In genomic region chr11:115765607-115766141, GRCm38 (mm10) we compare ENCODE assay signal across 8 mouse cellular contexts. TPM values are rescaled to one million over a fixed set of nuclear protein-coding genes. Genes with fewer than 3 reads are reported as not detected.
A peak's percentile ranks its signal among the peaks of the same experiment; 100 is the strongest.
DNase-seq lines count a peak whose midpoint lies in the region; ATAC-seq and TF ChIP-seq lines count a peak whose summit lies in the region.

No protein-coding gene starts in this region.

- no peaks in the 10 kb centered on the region for H3K9me3 ChIP-seq in CH12.LX (replicated peaks; ENCODE audit: low read length)
- no peaks in the 10 kb centered on the region for H3K9me3 ChIP-seq in embryonic facial prominence, embryonic 12.5 days
- no peaks in the 10 kb centered on the region for H3K9me3 ChIP-seq in heart, embryonic 16.5 days (replicated peaks; ENCODE audit: control insufficient read depth, low read length)
- no peaks in the 10 kb centered on the region for H3K9me3 ChIP-seq in limb, embryonic 13.5 days
- no peaks in the 10 kb centered on the region for H3K9me3 ChIP-seq in midbrain, embryonic 11.5 days (ENCODE audit: control insufficient read depth, low read length)

- no peak for TF ChIP-seq CTCF in CH12.LX (conservative IDR thresholded peaks at IDR 0.05 in 1 of 2, IDR thresholded peaks at IDR 0.05 in 1 of 2; ENCODE audit: low read depth in 2 of 2, low read length in 2 of 2)

- peaks cover 3 to 16% of the 10 kb centered on the region in 2 experiments; a peak in 3 of 4 replicates for H3K4me1 ChIP-seq in CH12.LX (ENCODE audit: control insufficient read depth in 1 of 2, insufficient read depth in 2 of 2)
- peaks cover 14% of the 10 kb centered on the region for H3K4me1 ChIP-seq in embryonic facial prominence, embryonic 12.5 days
- H3K4me1 ChIP-seq in heart, embryonic 16.5 days (ENCODE audit: control insufficient read depth, insufficient read depth, low read length): peaks cover 28% of the 10 kb centered on the region
- peaks cover 14% of the 10 kb centered on the region for H3K4me1 ChIP-seq in limb, embryonic 13.5 days
- H3K4me1 ChIP-seq in midbrain, embryonic 11.5 days (ENCODE audit: control insufficient read depth, insufficient read depth, low read length): peaks cover 11% of the 10 kb centered on the region

- TF ChIP-seq POLR2A in CH12.LX (IDR thresholded peaks at IDR 0.05; ENCODE audit: low read depth, low read length): no peak

- under 1% methylated on average over 34 of the region's 34 CpGs for WGBS in embryonic facial prominence, embryonic 12.5 days
- under 1% methylated on average over 34 of the region's 34 CpGs for WGBS in heart, embryonic 16.5 days
- under 1% methylated on average over 34 of the region's 34 CpGs for WGBS in limb, embryonic 13.5 days
- 0% methylated on average over 34 of the region's 34 CpGs for WGBS in midbrain, embryonic 11.5 days

- no peak overlapping the region for H3K27ac ChIP-seq in CH12.LX (ENCODE audit: insufficient read depth, low read depth)
- H3K27ac ChIP-seq in embryonic facial prominence, embryonic 12.5 days: peak overlapping the region; percentile 88
- peak overlapping the region; percentile 99 for H3K27ac ChIP-seq in heart, embryonic 16.5 days (ENCODE audit: low read length)
- H3K27ac ChIP-seq in limb, embryonic 13.5 days: peak overlapping the region; percentile 91
- peak overlapping the region; percentile 79 for H3K27ac ChIP-seq in midbrain, embryonic 11.5 days (ENCODE audit: low read depth, low read length)

- dilution Hi-C loops in CH12.LX (cut with MboI; ENCODE audit: extremely low pct_ligation_motif_present, extremely low pct_unique_long_range_greater_than_20kb, low sequenced_read_pairs): no loop called here

- H3K4me3 ChIP-seq in CH12.LX (replicated peaks in 1 of 3; ENCODE audit: low read depth in 2 of 3, low read length in 2 of 3, poor library complexity in 1 of 3): peak overlapping the region; percentile 77 to 85 (median 82)
- H3K4me3 ChIP-seq in embryonic facial prominence, embryonic 12.5 days: peak overlapping the region; percentile 66
- H3K4me3 ChIP-seq in heart, embryonic 16.5 days (ENCODE audit: low read length): peak overlapping the region; percentile 79
- H3K4me3 ChIP-seq in limb, embryonic 13.5 days: peak overlapping the region; percentile 85
- H3K4me3 ChIP-seq in midbrain, embryonic 11.5 days (ENCODE audit: low read depth, low read length): peak overlapping the region; percentile 85

- no peaks in the 10 kb centered on the region for H3K79me2 ChIP-seq in CH12.LX (replicated peaks; ENCODE audit: control insufficient read depth, extremely low read depth, insufficient read depth, poor library complexity, severe bottlenecking)

- ATAC-seq in embryonic facial prominence, embryonic 12.5 days (ENCODE audit: insufficient number of reproducible peaks, insufficient read depth, low FRiP score, low TSS enrichment): peak; percentile 77; the same call in 1 of the 2 replicates
- peak; percentile 59 for ATAC-seq in heart, embryonic 16.5 days (replicated peaks; ENCODE audit: extremely low read depth, insufficient read depth, low FRiP score)
- peak; percentile 84 for ATAC-seq in limb, embryonic 13.5 days (ENCODE audit: low FRiP score, low read depth)
- peak; percentile 52; the same call in 1 of the 2 replicates for ATAC-seq in midbrain, embryonic 11.5 days (ENCODE audit: low FRiP score)

- no peak for TF ChIP-seq RAD21 in CH12.LX (IDR thresholded peaks at IDR 0.05; ENCODE audit: low read depth, low read length)

- no peak for TF ChIP-seq EP300 in CH12.LX (IDR thresholded peaks at IDR 0.05; ENCODE audit: low read length)

- DNase-seq in embryo, embryonic 10 days (ENCODE audit: low spot score): peak; percentile 62
- DNase-seq in embryo, embryonic 9.5 days (ENCODE audit: extremely low spot score): no peak
- DNase-seq in CH12.LX (ENCODE audit: extremely low read depth): no peak
- no peak for DNase-seq in midbrain, embryonic 11.5 days (ENCODE audit: low spot score, missing footprints)
- peak; percentile 60 for DNase-seq in testis, postnatal 14 days (ENCODE audit: low spot score)

- peak overlapping the region; percentile 78 for H3K4me2 ChIP-seq in CH12.LX (ENCODE audit: insufficient read depth, low read depth, poor library complexity, severe bottlenecking)
- H3K4me2 ChIP-seq in embryonic facial prominence, embryonic 12.5 days (replicated peaks): peak overlapping the region; percentile 80
- peak overlapping the region; percentile 80 for H3K4me2 ChIP-seq in heart, embryonic 16.5 days (ENCODE audit: low read depth, low read length)
- peak overlapping the region; percentile 80 for H3K4me2 ChIP-seq in limb, embryonic 13.5 days (replicated peaks)
- H3K4me2 ChIP-seq in midbrain, embryonic 11.5 days: peak overlapping the region; percentile 82

- no peaks in the 10 kb centered on the region for H3K36me3 ChIP-seq in CH12.LX (replicated peaks in 1 of 2; ENCODE audit: control insufficient read depth in 1 of 2, insufficient read depth in 1 of 2, low read length in 1 of 2)
- H3K36me3 ChIP-seq in embryonic facial prominence, embryonic 12.5 days: no peaks in the 10 kb centered on the region
- no peaks in the 10 kb centered on the region for H3K36me3 ChIP-seq in heart, embryonic 16.5 days (ENCODE audit: control insufficient read depth, insufficient read depth)
- H3K36me3 ChIP-seq in limb, embryonic 13.5 days: 0 out of 2 replicates have a peak, but pooled peaks cover 7% of the 10 kb centered on the region
- no peaks in the 10 kb centered on the region for H3K36me3 ChIP-seq in midbrain, embryonic 11.5 days (ENCODE audit: control insufficient read depth, insufficient read depth, low read length)

- H3K27me3 ChIP-seq in CH12.LX (replicated peaks): no peaks in the 10 kb centered on the region
- H3K27me3 ChIP-seq in embryonic facial prominence, embryonic 12.5 days: no peaks in the 10 kb centered on the region
- H3K27me3 ChIP-seq in heart, embryonic 16.5 days (ENCODE audit: control insufficient read depth, insufficient read depth, low read length): no peaks in the 10 kb centered on the region
- no peaks in the 10 kb centered on the region for H3K27me3 ChIP-seq in limb, embryonic 13.5 days
- H3K27me3 ChIP-seq in midbrain, embryonic 11.5 days (ENCODE audit: control insufficient read depth, insufficient read depth, low read length): no peaks in the 10 kb centered on the region

- in situ Hi-C loops in CH12.LX (cut with MboI; ENCODE audit: low pct_ligation_motif_present, low pct_unique_long_range_greater_than_20kb, low sequenced_read_pairs): no loop called here

- H3K9ac ChIP-seq in CH12.LX (ENCODE audit: insufficient read depth, low read depth): peak overlapping the region; percentile 77
- H3K9ac ChIP-seq in embryonic facial prominence, embryonic 12.5 days: peak overlapping the region; percentile 85
- peak overlapping the region; percentile 92 for H3K9ac ChIP-seq in heart, embryonic 16.5 days (ENCODE audit: low read length)
- H3K9ac ChIP-seq in limb, embryonic 13.5 days: peak overlapping the region; percentile 92
- peak overlapping the region; percentile 98 for H3K9ac ChIP-seq in midbrain, embryonic 11.5 days (ENCODE audit: low read length)

RNA-seq across cellular contexts. Expression of gene Tmem94, which starts 0.4 kb away (rescaled TPM):
- total RNA-seq in CH12.LX (2012; rRNA removed) (19.0 and 27.4 TPM in 2 replicates), CH12.LX (2014; rRNA removed) (4.8 and 6.4 TPM in 2 replicates)
- 13.5 and 15.0 TPM in 2 replicates for polyA plus RNA-seq in CH12.LX (2012; ENCODE audit: insufficient read length, low read depth)
- 29.6 and 30.0 TPM in 2 replicates for polyA plus RNA-seq in embryonic facial prominence, embryonic 12.5 days (2016; fragmentation: Nextera tagmentation; extraction: Ambion mirVana)
- 36.8 and 43.1 TPM in 2 replicates for polyA plus RNA-seq in heart, embryonic 16.5 days (2015; fragmentation: Nextera tagmentation; extraction: Ambion mirVana)
- polyA plus RNA-seq in limb, embryonic 13.5 days (2015; fragmentation: Nextera tagmentation; extraction: Ambion mirVana): 22.7 and 31.9 TPM in 2 replicates
- 15.1 and 16.7 TPM in 2 replicates for polyA plus RNA-seq in midbrain, embryonic 11.5 days (2014; fragmentation: Nextera tagmentation; extraction: Ambion mirVana)

RNA-seq across cellular contexts. Expression of gene Caskin2, which starts 47.8 kb away (rescaled TPM):
- total RNA-seq in CH12.LX (2012; rRNA removed) (8.2 and 8.9 TPM in 2 replicates), CH12.LX (2014; rRNA removed) (2.7 and 2.9 TPM in 2 replicates)
- polyA plus RNA-seq in CH12.LX (2012; ENCODE audit: insufficient read length, low read depth): 6.4 and 6.9 TPM in 2 replicates
- 17.5 TPM in 2 replicates for polyA plus RNA-seq in embryonic facial prominence, embryonic 12.5 days (2016; fragmentation: Nextera tagmentation; extraction: Ambion mirVana)
- polyA plus RNA-seq in heart, embryonic 16.5 days (2015; fragmentation: Nextera tagmentation; extraction: Ambion mirVana): 18.9 and 22.1 TPM in 2 replicates
- 15.5 and 19.4 TPM in 2 replicates for polyA plus RNA-seq in limb, embryonic 13.5 days (2015; fragmentation: Nextera tagmentation; extraction: Ambion mirVana)
- polyA plus RNA-seq in midbrain, embryonic 11.5 days (2014; fragmentation: Nextera tagmentation; extraction: Ambion mirVana): 10.4 and 11.7 TPM in 2 replicates

RNA-seq across cellular contexts. Expression of gene Tsen54, which starts 48.9 kb away (rescaled TPM):
- 71.1 and 71.2 TPM in 2 replicates for total RNA-seq in CH12.LX (2012; rRNA removed)
- total RNA-seq in CH12.LX (2014; rRNA removed): 44.9 and 45.8 TPM in 2 replicates
- polyA plus RNA-seq in CH12.LX (2012; ENCODE audit: insufficient read length, low read depth): 55.0 and 59.4 TPM in 2 replicates
- 36.3 and 36.7 TPM in 2 replicates for polyA plus RNA-seq in embryonic facial prominence, embryonic 12.5 days (2016; fragmentation: Nextera tagmentation; extraction: Ambion mirVana)
- 26.2 and 28.3 TPM in 2 replicates for polyA plus RNA-seq in heart, embryonic 16.5 days (2015; fragmentation: Nextera tagmentation; extraction: Ambion mirVana)
- polyA plus RNA-seq in limb, embryonic 13.5 days (2015; fragmentation: Nextera tagmentation; extraction: Ambion mirVana): 32.9 and 33.8 TPM in 2 replicates
- 20.8 and 21.7 TPM in 2 replicates for polyA plus RNA-seq in midbrain, embryonic 11.5 days (2014; fragmentation: Nextera tagmentation; extraction: Ambion mirVana)

RNA-seq across cellular contexts. Expression of gene Grb2, which starts 57.3 kb away (rescaled TPM):
- total RNA-seq in CH12.LX (2012; rRNA removed) (63.6 and 67.7 TPM in 2 replicates), CH12.LX (2014; rRNA removed) (110 and 117 TPM in 2 replicates)
- 228 and 241 TPM in 2 replicates for polyA plus RNA-seq in CH12.LX (2012; ENCODE audit: insufficient read length, low read depth)
- polyA plus RNA-seq in embryonic facial prominence, embryonic 12.5 days (2016; fragmentation: Nextera tagmentation; extraction: Ambion mirVana): 115 and 118 TPM in 2 replicates
- polyA plus RNA-seq in heart, embryonic 16.5 days (2015; fragmentation: Nextera tagmentation; extraction: Ambion mirVana): 103 and 118 TPM in 2 replicates
- 96.5 and 102 TPM in 2 replicates for polyA plus RNA-seq in limb, embryonic 13.5 days (2015; fragmentation: Nextera tagmentation; extraction: Ambion mirVana)
- 74.3 and 77.7 TPM in 2 replicates for polyA plus RNA-seq in midbrain, embryonic 11.5 days (2014; fragmentation: Nextera tagmentation; extraction: Ambion mirVana)

RNA-seq across cellular contexts. Expression of gene Llgl2, which starts 58.2 kb away (rescaled TPM):
- total RNA-seq in CH12.LX (2012; rRNA removed) (12.3 and 14.7 TPM in 2 replicates), CH12.LX (2014; rRNA removed) (3.8 and 4.4 TPM in 2 replicates)
- 6.8 and 9.2 TPM in 2 replicates for polyA plus RNA-seq in CH12.LX (2012; ENCODE audit: insufficient read length, low read depth)
- 7.6 and 8.8 TPM in 2 replicates for polyA plus RNA-seq in embryonic facial prominence, embryonic 12.5 days (2016; fragmentation: Nextera tagmentation; extraction: Ambion mirVana)
- polyA plus RNA-seq in heart, embryonic 16.5 days (2015; fragmentation: Nextera tagmentation; extraction: Ambion mirVana): 17.7 and 18.2 TPM in 2 replicates
- polyA plus RNA-seq in limb, embryonic 13.5 days (2015; fragmentation: Nextera tagmentation; extraction: Ambion mirVana): 4.8 and 6.0 TPM in 2 replicates
- 2.4 and 2.5 TPM in 2 replicates for polyA plus RNA-seq in midbrain, embryonic 11.5 days (2014; fragmentation: Nextera tagmentation; extraction: Ambion mirVana)

Comparison
In these comparisons a context has a peak if more than half of its experiments do, and no peak if none do; other contexts are left out.
1. DNase-seq: peak in embryo, embryonic 10 days (single experiment) and testis, postnatal 14 days (single experiment); none in embryo, embryonic 9.5 days (single experiment), CH12.LX (single experiment) and midbrain, embryonic 11.5 days (single experiment).
2. Peak in every context shown above with its lines, with median percentiles within 50 percentile points of each other: H3K4me2 ChIP-seq, H3K4me3 ChIP-seq, H3K9ac ChIP-seq and ATAC-seq.